Mouse (Mus musculus) cerebellum, adult 2 months (tissue): Measurements from ENCODE around the gene Capn8.

Experiments
- CTCF ChIP-seq: fragments of 200-500 bp; IDR thresholded peaks from 2 replicates; pipeline ENCODE4 v1.5.1; 2011; ENCODE audit warnings: low read depth, mild to moderate bottlenecking, control low read depth, low read length, moderate library complexity, borderline replicate concordance; ENCODE audit not compliant: insufficient read depth
- POLR2A ChIP-seq: fragments of 200-500 bp; IDR thresholded peaks from 2 replicates; pipeline ENCODE4 v1.6.1; 2011; ENCODE audit warnings: low read length, control low read depth, borderline replicate concordance; ENCODE audit not compliant: insufficient read depth

DNA sequence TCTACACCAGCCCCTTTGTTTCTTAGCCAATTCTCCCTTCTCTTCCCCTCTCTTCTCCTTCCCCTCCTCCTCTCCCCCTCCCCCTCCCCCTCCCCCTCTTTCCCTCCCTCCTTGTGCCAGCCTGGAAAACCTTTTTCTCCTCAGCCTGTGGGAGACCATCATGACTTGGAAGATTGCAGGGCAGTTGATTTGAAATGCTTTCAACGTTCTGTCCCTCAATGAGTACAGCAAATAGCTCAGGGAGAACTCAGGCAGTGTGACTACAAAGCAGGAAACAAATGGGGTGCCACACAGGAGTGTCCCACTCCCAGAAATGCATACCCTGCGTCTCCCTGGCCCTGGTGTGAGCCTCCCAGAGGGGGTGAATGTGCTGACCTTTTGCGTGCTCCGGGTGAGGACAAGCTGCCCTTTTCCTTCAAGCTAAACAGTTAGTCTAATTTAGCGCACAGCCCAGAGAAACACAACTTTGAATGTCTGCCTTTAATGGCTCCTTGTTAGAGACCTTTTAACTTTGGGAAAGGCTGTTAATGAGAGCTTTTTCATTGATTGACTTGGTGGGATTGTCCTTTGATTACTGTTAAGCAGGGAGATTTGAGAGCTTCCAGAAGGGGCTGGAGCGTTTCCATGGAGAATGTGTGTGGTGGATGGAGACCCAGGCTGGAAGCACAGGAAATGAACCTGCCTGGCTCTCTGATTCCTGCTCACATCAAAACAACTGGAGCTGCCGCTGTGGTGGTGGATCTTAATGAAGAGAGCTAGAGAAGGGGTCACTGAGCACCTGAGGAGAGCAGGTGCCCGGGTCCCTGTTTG lies 9.3 kb downstream of the Capn8 start:
- TF ChIP-seq CTCF = no peak
- TF ChIP-seq POLR2A = no peak
